Mouse (Mus musculus) heart, adult 2 months (tissue): ENCODE measurements around the gene Nfia.

Experiments used
- CTCF ChIP-seq: fragments of 200-600 bp; IDR thresholded peaks from 2 replicates; pipeline ENCODE4 v1.8.1; 2022; ENCODE audit warnings: antibody characterized with exemption, mild to moderate bottlenecking, moderate library complexity
- POLR2A ChIP-seq: fragments of 200-500 bp; IDR thresholded peaks from 2 replicates; pipeline ENCODE4 v1.6.1; 2011; ENCODE audit warnings: mild to moderate bottlenecking, low read depth, low read length, control low read depth; ENCODE audit not compliant: insufficient read depth

DNA sequence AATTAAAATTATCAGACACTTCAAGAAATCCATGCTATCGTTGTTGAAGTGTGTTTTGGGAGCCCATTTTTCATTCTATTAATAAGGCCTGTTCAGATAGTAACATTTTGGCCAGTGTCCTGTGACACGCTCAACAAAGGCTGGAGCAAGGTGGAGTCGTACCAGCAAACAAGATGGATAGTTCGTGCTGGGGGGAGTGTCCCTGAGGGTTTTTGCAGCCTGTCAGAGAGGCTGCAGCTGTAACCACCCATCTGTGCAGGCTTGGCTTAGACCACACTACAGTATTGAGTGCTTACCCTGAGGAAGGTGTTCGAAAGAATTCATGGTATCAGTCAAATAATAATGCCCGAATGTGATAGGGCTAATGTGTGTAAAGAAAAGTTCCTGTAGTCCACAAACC, 139.6 kb downstream of the Nfia start:
- TF ChIP-seq CTCF = no peak
- TF ChIP-seq POLR2A = no peak
